Mouse (Mus musculus): ENCODE results near the gene Odf2. TPM values are rescaled to one million over a fixed set of nuclear protein-coding genes. Genes with fewer than 3 reads are reported as not detected.
"Not testable (repeated sequence)": the region's sequence is repeated elsewhere in the genome, so short reads cannot be mapped to it uniquely, and the experiment has no call there.

The Odf2 gene
- polyA plus RNA-seq, 1 experiment from 2014 or later, result 105 TPM

DNA sequence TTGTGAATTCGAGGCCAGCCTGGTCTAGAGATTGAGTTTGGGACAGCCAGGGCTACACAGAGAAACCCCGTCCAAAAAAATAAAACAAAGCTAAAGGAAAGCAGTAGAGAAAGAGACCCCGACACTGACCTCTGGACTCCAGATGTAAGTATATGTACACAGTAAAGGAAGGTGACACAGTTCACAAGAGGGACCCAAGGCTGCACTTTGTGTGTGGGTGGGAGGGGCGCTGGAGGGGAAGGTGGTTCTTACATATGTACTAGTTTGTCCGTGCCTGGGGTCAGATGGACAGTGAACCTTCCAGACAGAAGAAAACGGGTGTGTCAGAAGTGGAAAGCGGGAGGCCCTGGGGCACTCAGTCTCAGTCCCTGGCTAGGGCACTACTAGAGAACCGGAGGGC lies 9.8 kb upstream of the Odf2 start:
- peaks cover 2% of the 10 kb centered on the region; the same call in 1 of the 2 replicates for H3K36me3 ChIP-seq
- H3K27me3 ChIP-seq (ENCODE audit: low read depth, poor library complexity, severe bottlenecking), result no peaks in the 10 kb centered on the region
- H3K9me3 ChIP-seq (replicated peaks), result no peaks in the 10 kb centered on the region
- H3K4me1 ChIP-seq, result no peaks in the 10 kb centered on the region
- H3K27ac ChIP-seq, result no peak overlapping the region
- H3K4me3 ChIP-seq, result no peak overlapping the region
- no peak for DNase-seq (ENCODE audit: low spot score)
- WGBS, result 62% methylated on average over 8 of the region's 8 CpGs

GRCm38 (mm10) chr2:29879964-29880830 lies 8.8 kb upstream of the Odf2 start:
- Histone ChIP-seq H3K9me3 (replicated peaks) (no peaks in the 10 kb centered on the region), H3K27me3 (ENCODE audit: low read depth, poor library complexity, severe bottlenecking) (no peaks in the 10 kb centered on the region), H3K4me3 (no peak overlapping the region), H3K4me1 (no peaks in the 10 kb centered on the region), H3K27ac (no peak overlapping the region), H3K36me3 (peaks cover 2% of the 10 kb centered on the region; the same call in 1 of the 2 replicates)
- DNase-seq (ENCODE audit: low spot score), result no peak
- WGBS, result 69% methylated on average over 17 of the region's 17 CpGs

DNA sequence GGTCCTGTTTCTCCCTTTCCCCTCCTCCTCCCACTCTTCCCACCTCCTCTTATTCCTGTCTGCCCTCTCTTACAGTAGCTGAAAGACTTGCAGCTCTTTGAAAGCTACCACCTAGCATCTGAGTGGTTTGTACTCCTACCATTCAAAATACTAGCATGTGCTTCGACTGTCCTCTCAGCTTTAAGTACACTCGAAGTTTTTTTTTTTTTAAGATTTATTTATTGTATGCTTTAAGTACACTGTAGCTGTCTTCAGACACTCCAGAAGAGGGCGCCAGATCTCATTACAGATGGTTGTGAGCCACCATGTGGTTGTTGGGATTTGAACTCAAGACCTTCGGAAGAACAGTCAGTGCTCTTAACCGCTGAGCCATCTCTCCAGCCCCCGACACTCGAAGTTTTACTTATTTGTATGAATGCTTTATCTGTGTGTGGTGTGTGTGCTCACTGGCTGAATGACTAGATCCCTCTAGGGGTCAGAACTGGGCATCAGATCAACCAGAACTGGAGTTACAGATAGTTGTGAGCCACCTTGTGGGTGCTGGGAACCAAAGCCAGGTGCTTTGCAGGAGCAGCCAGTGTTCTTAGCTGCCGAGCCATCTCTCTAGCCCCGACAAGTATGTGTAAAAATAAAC lies 2.2 kb upstream of the Odf2 start:
- not testable (repeated sequence) for H3K36me3 ChIP-seq; H3K4me3 ChIP-seq; H3K9me3 ChIP-seq (replicated peaks); H3K27me3 ChIP-seq (ENCODE audit: low read depth, poor library complexity, severe bottlenecking); DNase-seq (ENCODE audit: low spot score); H3K27ac ChIP-seq
- 86% methylated on average over 9 of the region's 9 CpGs for WGBS
- H3K4me1 ChIP-seq, result peaks cover 18% of the 10 kb centered on the region

- Histone ChIP-seq H3K36me3 (peaks cover 44% of the 10 kb centered on the region), H3K9me3 (replicated peaks) (no peaks in the 10 kb centered on the region), H3K4me3 (peak overlapping the region; percentile 90), H3K27ac (peak overlapping the region; percentile 92), H3K27me3 (ENCODE audit: low read depth, poor library complexity, severe bottlenecking) (no peaks in the 10 kb centered on the region), H3K4me1 (peaks cover 18% of the 10 kb centered on the region)
- under 1% methylated on average over 59 of the region's 61 CpGs for WGBS
- DNase-seq (ENCODE audit: low spot score), result peak; percentile 85
These were observed 1.2 kb downstream of the Odf2 start for GRCm38 (mm10) chr2:29889991-29890833.

DNA sequence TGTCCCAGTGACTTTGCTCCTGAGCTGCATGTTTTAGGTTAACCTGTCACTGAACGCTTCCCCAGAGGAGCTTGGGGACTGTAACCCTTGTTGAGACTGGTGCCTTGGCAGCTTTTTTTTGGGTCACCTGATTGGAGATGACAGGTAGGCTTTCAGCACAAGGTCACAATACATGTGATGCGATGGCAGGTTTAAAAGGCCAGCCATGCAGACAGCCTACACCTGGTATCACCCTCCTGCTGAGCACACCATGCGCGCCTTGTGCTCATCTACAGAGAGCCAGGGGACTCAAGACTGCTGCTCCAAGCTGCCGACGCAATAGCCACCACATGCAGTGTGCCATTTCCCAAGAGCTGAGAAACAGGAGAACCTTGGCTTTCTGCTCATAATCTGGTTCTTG lies 2.8 kb downstream of the Odf2 start:
- no peaks in the 10 kb centered on the region for H3K27me3 ChIP-seq (ENCODE audit: low read depth, poor library complexity, severe bottlenecking)
- 96% methylated on average over 6 of the region's 6 CpGs for WGBS
- peaks cover 18% of the 10 kb centered on the region for H3K4me1 ChIP-seq
- H3K4me3 ChIP-seq, result peak overlapping the region; percentile 90; the same call in 1 of the 2 replicates
- no peak for DNase-seq (ENCODE audit: low spot score)
- no peaks in the 10 kb centered on the region for H3K9me3 ChIP-seq (replicated peaks)
- peaks cover 58% of the 10 kb centered on the region for H3K36me3 ChIP-seq
- H3K27ac ChIP-seq, result no peak overlapping the region

- Histone ChIP-seq H3K36me3 (peaks cover 99% of the 10 kb centered on the region), H3K4me1 (peaks cover 5% of the 10 kb centered on the region), H3K27ac (no peak overlapping the region), H3K27me3 (ENCODE audit: low read depth, poor library complexity, severe bottlenecking) (no peaks in the 10 kb centered on the region), H3K9me3 (replicated peaks) (no peaks in the 10 kb centered on the region), H3K4me3 (no peak overlapping the region)
- DNase-seq (ENCODE audit: low spot score), result no peak
- 94% methylated on average over 1 of the region's 1 CpGs for WGBS
These were observed 7.0 kb downstream of the Odf2 start for GRCm38 (mm10) chr2:29896071-29896470.

- Histone ChIP-seq H3K27me3 (ENCODE audit: low read depth, poor library complexity, severe bottlenecking) (no peaks in the 10 kb centered on the region), H3K4me3 (no peak overlapping the region), H3K9me3 (replicated peaks) (no peaks in the 10 kb centered on the region), H3K4me1 (no peaks in the 10 kb centered on the region), H3K27ac (no peak overlapping the region), H3K36me3 (peaks cover 99% of the 10 kb centered on the region)
- DNase-seq (ENCODE audit: low spot score), result no peak
- WGBS, result 90% methylated on average over 2 of the region's 2 CpGs
These were observed 8.3 kb downstream of the Odf2 start for GRCm38 (mm10) chr2:29897366-29897765.

DNA sequence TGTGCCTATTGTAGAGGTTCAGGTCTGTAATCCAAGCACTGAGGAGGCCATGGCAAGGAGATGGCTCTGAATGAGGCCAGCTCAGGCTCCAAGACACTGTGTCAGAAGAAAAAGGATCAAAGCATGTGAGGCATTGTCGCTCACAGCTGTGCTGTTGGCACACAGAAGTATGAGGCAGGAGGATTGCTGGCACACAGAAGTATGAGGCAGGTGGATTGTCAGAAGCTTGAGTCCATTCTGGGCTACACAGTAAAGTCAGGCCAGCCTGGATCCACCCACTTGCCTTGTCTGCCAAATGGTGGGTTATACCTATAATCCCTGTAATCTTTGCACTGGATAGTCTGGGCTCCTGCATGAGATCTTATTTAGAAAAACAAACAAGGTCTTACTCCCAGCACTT lies 9.1 kb downstream of the Odf2 start:
- no peak overlapping the region for H3K27ac ChIP-seq
- DNase-seq (ENCODE audit: low spot score), result no peak
- WGBS, result 95% methylated on average over 1 of the region's 1 CpGs
- no peak overlapping the region for H3K4me3 ChIP-seq
- peaks cover 99% of the 10 kb centered on the region for H3K36me3 ChIP-seq
- no peaks in the 10 kb centered on the region for H3K9me3 ChIP-seq (replicated peaks)
- no peaks in the 10 kb centered on the region for H3K4me1 ChIP-seq
- no peaks in the 10 kb centered on the region for H3K27me3 ChIP-seq (ENCODE audit: low read depth, poor library complexity, severe bottlenecking)

GRCm38 (mm10) chr2:29902194-29902593 lies 13.2 kb downstream of the Odf2 start:
- H3K4me3 ChIP-seq, result no peak overlapping the region
- no peak for DNase-seq (ENCODE audit: low spot score)
- no peaks in the 10 kb centered on the region for H3K9me3 ChIP-seq (replicated peaks)
- H3K4me1 ChIP-seq, result no peaks in the 10 kb centered on the region
- H3K36me3 ChIP-seq, result peaks cover 100% of the 10 kb centered on the region
- H3K27ac ChIP-seq, result no peak overlapping the region
- no peaks in the 10 kb centered on the region for H3K27me3 ChIP-seq (ENCODE audit: low read depth, poor library complexity, severe bottlenecking)
- WGBS, result 93% methylated on average over 10 of the region's 10 CpGs

- not testable (repeated sequence) for H3K4me1 ChIP-seq; H3K27me3 ChIP-seq (ENCODE audit: low read depth, poor library complexity, severe bottlenecking); H3K4me3 ChIP-seq; H3K27ac ChIP-seq; H3K9me3 ChIP-seq (replicated peaks); DNase-seq (ENCODE audit: low spot score)
- 82% methylated on average over 2 of the region's 2 CpGs for WGBS
- H3K36me3 ChIP-seq, result peaks cover 94% of the 10 kb centered on the region
These were observed 19.1 kb downstream of the Odf2 start for GRCm38 (mm10) chr2:29908171-29908570.

DNA sequence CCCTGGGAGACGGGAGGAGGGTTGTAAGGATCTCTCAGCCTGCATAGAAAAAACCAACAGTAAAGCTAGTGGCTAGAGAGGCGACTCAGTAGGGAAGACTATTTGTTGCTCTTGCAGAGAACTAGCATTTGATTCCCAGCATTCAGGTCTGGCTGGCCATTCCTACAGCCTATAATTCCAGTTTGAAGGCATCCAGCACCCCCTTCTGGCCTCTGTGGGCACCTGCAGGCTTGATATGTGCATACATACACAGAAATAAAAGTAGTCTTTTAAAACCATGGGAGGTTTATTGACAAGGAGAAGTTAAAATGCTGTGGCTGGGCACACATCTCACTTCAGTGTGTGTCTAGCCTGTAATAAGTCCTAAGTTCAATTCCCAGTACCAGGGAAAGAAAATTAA lies 21.0 kb downstream of the Odf2 start:
- WGBS, result 92% methylated on average over 2 of the region's 2 CpGs
- H3K9me3 ChIP-seq (replicated peaks), result no peaks in the 10 kb centered on the region
- H3K4me3 ChIP-seq, result no peak overlapping the region
- H3K27me3 ChIP-seq (ENCODE audit: low read depth, poor library complexity, severe bottlenecking), result no peaks in the 10 kb centered on the region
- H3K27ac ChIP-seq, result no peak overlapping the region
- peaks cover 93% of the 10 kb centered on the region for H3K36me3 ChIP-seq
- no peaks in the 10 kb centered on the region for H3K4me1 ChIP-seq
- no peak for DNase-seq (ENCODE audit: low spot score)

GRCm38 (mm10) chr2:29917621-29918020 lies 28.6 kb downstream of the Odf2 start:
- Histone ChIP-seq H3K36me3 (peaks cover 92% of the 10 kb centered on the region), H3K27me3 (ENCODE audit: low read depth, poor library complexity, severe bottlenecking) (no peaks in the 10 kb centered on the region), H3K9me3 (replicated peaks) (no peaks in the 10 kb centered on the region), H3K4me3 (no peak overlapping the region), H3K4me1 (no peaks in the 10 kb centered on the region), H3K27ac (no peak overlapping the region)
- DNase-seq (ENCODE audit: low spot score), result no peak
- 92% methylated on average over 11 of the region's 11 CpGs for WGBS

GRCm38 (mm10) chr2:29922011-29922410 lies 33.0 kb downstream of the Odf2 start:
- no peak overlapping the region for H3K4me3 ChIP-seq
- H3K9me3 ChIP-seq (replicated peaks), result no peaks in the 10 kb centered on the region
- no peak overlapping the region for H3K27ac ChIP-seq
- no peak for DNase-seq (ENCODE audit: low spot score)
- H3K27me3 ChIP-seq (ENCODE audit: low read depth, poor library complexity, severe bottlenecking), result no peaks in the 10 kb centered on the region
- peaks cover 94% of the 10 kb centered on the region for H3K36me3 ChIP-seq
- H3K4me1 ChIP-seq, result no peaks in the 10 kb centered on the region
- WGBS, result 91% methylated on average over 11 of the region's 11 CpGs

All from limb, embryonic 10.5 days (tissue).